Mouse (Mus musculus) erythroblast, embryonic 14.5 days (primary cell): ENCODE results near the gene A430078G23Rik. TPM values are rescaled to one million over a fixed set of nuclear protein-coding genes. Genes with fewer than 3 reads are reported as not detected.

Experiments
- H3K27me3 ChIP-seq: 2 replicates; pipeline ENCODE4 v1.6.1; 2012; ENCODE audit warnings: inconsistent platforms; ENCODE audit not compliant: control insufficient read depth
- H3K36me3 ChIP-seq: 2 replicates; pipeline ENCODE4 v1.6.1; 2012; ENCODE audit warnings: mild to moderate bottlenecking, inconsistent platforms; ENCODE audit not compliant: control insufficient read depth
- H3K4me1 ChIP-seq: 2 replicates; pipeline ENCODE4 v1.6.1; 2012; ENCODE audit warnings: inconsistent platforms; ENCODE audit not compliant: control insufficient read depth
- H3K4me3 ChIP-seq: replicated peaks from 2 replicates; pipeline ENCODE3; 2012; ENCODE audit warnings: moderate library complexity, mild to moderate bottlenecking, inconsistent platforms
- H3K9me3 ChIP-seq: 2 replicates; pipeline ENCODE4 v1.6.1; 2012; ENCODE audit warnings: low read length, inconsistent platforms, mixed read lengths; ENCODE audit not compliant: control insufficient read depth
- GATA1 ChIP-seq: IDR thresholded peaks from 2 replicates; pipeline ENCODE4 v1.6.1; 2012; ENCODE audit warnings: low read length, inconsistent platforms, mixed read lengths
- TAL1 ChIP-seq: IDR thresholded peaks from 3 replicates; pipeline ENCODE4 v1.6.1; 2012; ENCODE audit warnings: low read length, inconsistent platforms, mixed read lengths
- polyA plus RNA-seq: library from polyadenylated mRNA; stranded (reverse); fragments of >175 nt; gene quantifications from 2 replicates; pipeline ENCODE4 v1.2.3, GENCODE M21; 2012

Gene A430078G23Rik
- polyA plus RNA-seq, 1 experiment, result not detected

DNA sequence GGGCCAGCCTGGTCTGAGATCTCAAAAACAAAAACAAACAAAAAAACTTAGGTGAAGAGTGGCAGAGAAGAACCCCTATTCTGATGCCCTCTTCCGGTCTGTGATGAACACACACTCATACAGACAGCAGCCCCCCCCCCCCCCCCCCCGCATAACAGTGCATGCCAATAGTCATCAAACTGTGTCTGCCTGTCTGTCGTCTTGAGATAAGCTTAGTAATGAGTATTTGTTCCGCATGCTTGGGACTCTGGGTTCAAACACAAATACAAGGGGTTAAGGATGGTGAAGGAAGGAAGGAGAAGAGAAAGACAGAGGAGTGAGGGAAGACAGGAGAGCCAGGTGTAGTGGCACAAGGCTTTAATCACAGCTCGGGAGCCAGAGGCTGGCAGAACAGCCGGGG, 83.3 kb downstream of the A430078G23Rik start:
- TF ChIP-seq GATA1 (no peak), TAL1 (no peak)
- Histone ChIP-seq H3K9me3 (no peaks in the 10 kb centered on the region), H3K4me3 (no peak overlapping the region), H3K4me1 (peaks cover 6% of the 10 kb centered on the region), H3K36me3 (peaks cover 61% of the 10 kb centered on the region), H3K27me3 (no peaks in the 10 kb centered on the region)

- Histone ChIP-seq H3K4me1 (peaks cover 6% of the 10 kb centered on the region), H3K36me3 (peaks cover 46% of the 10 kb centered on the region), H3K27me3 (no peaks in the 10 kb centered on the region), H3K4me3 (no peak overlapping the region), H3K9me3 (no peaks in the 10 kb centered on the region)
- TF ChIP-seq TAL1, result no peak
These were observed 86.3 kb downstream of the A430078G23Rik start for GRCm38 (mm10) chr8:3439510-3439909.

Other genes with a start within 250 kb of the A430078G23Rik start
- gene Insr, start 73.8 kb upstream of the A430078G23Rik start, polyA plus RNA-seq, result 0.05 and 0.16 TPM in 2 replicates
- 0.32 and 0.56 TPM in 2 replicates for gene Arhgef18, start 39.6 kb downstream of the A430078G23Rik start, polyA plus RNA-seq
- gene Pex11g, start 114.3 kb downstream of the A430078G23Rik start, polyA plus RNA-seq, result 0.06 TPM in 1 of 2 replicates, not detected in the other
- not detected in 2 replicates for gene Tex45, start 117.4 kb downstream of the A430078G23Rik start, polyA plus RNA-seq
- 0.07 and 0.20 TPM in 2 replicates for gene Zfp358, start 139.7 kb downstream of the A430078G23Rik start, polyA plus RNA-seq
- gene Mcoln1, start 147.0 kb downstream of the A430078G23Rik start, polyA plus RNA-seq, result 10.0 and 15.4 TPM in 2 replicates
- gene Pnpla6, start 162.0 kb downstream of the A430078G23Rik start, polyA plus RNA-seq, result 1.7 and 1.9 TPM in 2 replicates
- gene C330021F23Rik, start 214.6 kb downstream of the A430078G23Rik start, polyA plus RNA-seq, result not detected in 2 replicates
- 0.37 and 0.54 TPM in 2 replicates for gene Camsap3, start 233.9 kb downstream of the A430078G23Rik start, polyA plus RNA-seq